Mouse (Mus musculus): ENCODE results near the gene Tgfbr3. TPM values are rescaled to one million over a fixed set of nuclear protein-coding genes. Genes with fewer than 3 reads are reported as not detected.
A peak's percentile ranks its signal among the peaks of the same experiment; 100 is the strongest.

Tgfbr3 gene
- polyA plus RNA-seq, 1 experiment from 2014 or later: 10.5 TPM

DNA sequence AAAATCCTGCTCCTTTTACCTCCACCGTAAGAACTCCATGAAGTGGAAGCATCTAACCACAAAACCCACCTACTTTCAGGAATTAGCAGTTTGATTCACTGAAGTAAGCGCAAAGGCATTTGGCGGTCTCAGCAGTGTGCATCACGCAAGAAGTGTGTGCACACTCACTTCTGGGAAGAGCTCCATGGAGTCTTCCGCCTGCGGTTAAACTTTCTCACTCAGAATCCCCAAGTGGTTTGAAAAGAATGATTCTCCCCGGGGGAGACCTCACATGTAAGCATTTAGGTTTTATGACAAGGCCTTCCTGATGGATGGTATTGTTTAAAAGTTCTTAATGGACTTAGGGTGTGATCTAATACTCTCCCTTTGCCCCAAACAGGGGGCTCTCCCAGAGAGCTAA lies 164.9 kb downstream of the Tgfbr3 start:
- 69% methylated on average over 7 of the region's 7 CpGs for WGBS

DNA sequence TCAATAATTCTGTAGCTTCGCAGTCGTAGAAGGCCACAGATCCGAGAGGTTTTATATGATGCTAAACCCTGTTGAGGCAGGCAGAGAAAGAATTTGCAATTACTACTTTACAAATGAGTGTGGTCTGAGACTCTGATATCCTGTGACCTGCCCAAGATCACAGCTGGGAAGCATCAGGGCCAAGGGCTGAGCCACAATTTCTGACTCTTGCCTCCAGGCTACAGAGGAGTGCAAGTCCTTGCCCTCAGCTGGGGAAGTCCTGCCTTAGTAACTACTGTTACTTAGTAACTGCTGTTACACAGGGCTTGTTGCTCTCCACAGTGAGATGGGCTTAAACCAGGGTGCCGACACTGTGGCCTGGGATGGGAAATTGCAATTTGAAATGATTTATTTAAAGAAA lies 166.8 kb downstream of the Tgfbr3 start:
- Histone ChIP-seq H3K9me3 (replicated peaks; ENCODE audit: control insufficient read depth, low read length) (no peaks in the 10 kb centered on the region), H3K36me3 (replicated peaks; ENCODE audit: control insufficient read depth, insufficient read depth, low read depth, low read length) (no peaks in the 10 kb centered on the region), H3K4me1 (ENCODE audit: control insufficient read depth, insufficient read depth, low read length) (no peaks in the 10 kb centered on the region), H3K9ac (replicated peaks; ENCODE audit: low read length) (no peak overlapping the region), H3K4me2 (ENCODE audit: low read depth, low read length) (no peak overlapping the region), H3K27ac (replicated peaks; ENCODE audit: low read depth, low read length) (no peak overlapping the region), H3K27me3 (ENCODE audit: control insufficient read depth, insufficient read depth, low read length) (no peaks in the 10 kb centered on the region), H3K4me3 (ENCODE audit: low read depth, low read length) (no peak overlapping the region)
- ATAC-seq (replicated peaks; ENCODE audit: insufficient number of reproducible peaks, low FRiP score, low TSS enrichment, low read depth) (no peak), DNase-seq (ENCODE audit: low spot score) (peak; percentile 66)
- WGBS: 56% methylated on average over 4 of the region's 4 CpGs

More for the DNA sequence above, 164.9 kb downstream of the Tgfbr3 start:
- no peak overlapping the region for H3K27ac ChIP-seq (replicated peaks; ENCODE audit: low read depth, low read length)
- DNase-seq (ENCODE audit: low spot score): no peak
- no peaks in the 10 kb centered on the region for H3K9me3 ChIP-seq (replicated peaks; ENCODE audit: control insufficient read depth, low read length)
- no peaks in the 10 kb centered on the region for H3K36me3 ChIP-seq (replicated peaks; ENCODE audit: control insufficient read depth, insufficient read depth, low read depth, low read length)
- no peak for ATAC-seq (replicated peaks; ENCODE audit: insufficient number of reproducible peaks, low FRiP score, low TSS enrichment, low read depth)
- no peaks in the 10 kb centered on the region for H3K4me1 ChIP-seq (ENCODE audit: control insufficient read depth, insufficient read depth, low read length)
- H3K27me3 ChIP-seq (ENCODE audit: control insufficient read depth, insufficient read depth, low read length): no peaks in the 10 kb centered on the region
- H3K4me3 ChIP-seq (ENCODE audit: low read depth, low read length): no peak overlapping the region
- no peak overlapping the region for H3K4me2 ChIP-seq (ENCODE audit: low read depth, low read length)
- no peak overlapping the region for H3K9ac ChIP-seq (replicated peaks; ENCODE audit: low read length)

DNA sequence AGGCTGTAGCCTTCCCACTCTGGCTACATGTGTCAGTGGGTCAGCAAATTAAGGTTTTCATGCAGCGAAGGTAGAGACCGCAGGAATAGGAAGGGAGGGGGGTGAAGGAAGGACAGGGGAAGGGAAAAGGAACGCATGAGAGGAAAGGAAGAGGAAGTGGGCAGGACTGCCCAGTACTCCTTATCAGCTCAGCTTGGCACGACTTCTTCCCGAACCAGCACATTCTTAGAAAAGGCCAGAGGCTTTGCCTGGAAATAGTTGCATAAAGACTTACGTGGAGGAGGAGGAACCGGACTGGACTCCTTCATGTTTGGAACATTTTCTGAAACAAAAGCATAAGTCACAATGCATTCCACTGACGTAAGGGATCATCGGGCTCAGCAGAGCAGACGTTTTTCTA lies 168.3 kb downstream of the Tgfbr3 start:
- DNase-seq (ENCODE audit: low spot score): no peak
- no peak for ATAC-seq (replicated peaks; ENCODE audit: insufficient number of reproducible peaks, low FRiP score, low TSS enrichment, low read depth)
- Histone ChIP-seq H3K27me3 (ENCODE audit: control insufficient read depth, insufficient read depth, low read length) (no peaks in the 10 kb centered on the region), H3K4me2 (ENCODE audit: low read depth, low read length) (no peak overlapping the region), H3K36me3 (replicated peaks; ENCODE audit: control insufficient read depth, insufficient read depth, low read depth, low read length) (no peaks in the 10 kb centered on the region), H3K4me1 (ENCODE audit: control insufficient read depth, insufficient read depth, low read length) (no peaks in the 10 kb centered on the region), H3K27ac (replicated peaks; ENCODE audit: low read depth, low read length) (no peak overlapping the region), H3K4me3 (ENCODE audit: low read depth, low read length) (no peak overlapping the region), H3K9ac (replicated peaks; ENCODE audit: low read length) (no peak overlapping the region), H3K9me3 (replicated peaks; ENCODE audit: control insufficient read depth, low read length) (no peaks in the 10 kb centered on the region)
- WGBS: 73% methylated on average over 10 of the region's 10 CpGs

DNA sequence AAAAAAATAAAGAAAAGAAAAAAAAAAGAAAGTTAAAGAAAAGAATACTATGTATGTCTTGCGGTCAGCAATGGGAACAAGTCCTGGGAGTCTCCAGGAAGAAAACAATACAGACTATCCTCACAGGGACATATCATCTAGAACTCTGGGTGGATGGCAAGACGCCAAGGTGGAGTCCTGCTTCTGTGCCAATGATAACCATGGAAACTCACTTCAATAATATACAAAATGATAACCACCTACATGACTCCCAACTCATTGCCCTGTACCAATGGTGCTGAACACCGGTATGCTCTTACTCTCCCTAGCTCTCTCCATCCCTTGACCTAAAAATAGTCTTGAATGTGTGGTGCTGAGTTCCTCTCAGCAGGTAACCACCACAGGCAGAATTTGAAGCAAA lies 168.8 kb downstream of the Tgfbr3 start:
- Histone ChIP-seq H3K27ac (replicated peaks; ENCODE audit: low read depth, low read length) (no peak overlapping the region), H3K36me3 (replicated peaks; ENCODE audit: control insufficient read depth, insufficient read depth, low read depth, low read length) (no peaks in the 10 kb centered on the region)

DNA sequence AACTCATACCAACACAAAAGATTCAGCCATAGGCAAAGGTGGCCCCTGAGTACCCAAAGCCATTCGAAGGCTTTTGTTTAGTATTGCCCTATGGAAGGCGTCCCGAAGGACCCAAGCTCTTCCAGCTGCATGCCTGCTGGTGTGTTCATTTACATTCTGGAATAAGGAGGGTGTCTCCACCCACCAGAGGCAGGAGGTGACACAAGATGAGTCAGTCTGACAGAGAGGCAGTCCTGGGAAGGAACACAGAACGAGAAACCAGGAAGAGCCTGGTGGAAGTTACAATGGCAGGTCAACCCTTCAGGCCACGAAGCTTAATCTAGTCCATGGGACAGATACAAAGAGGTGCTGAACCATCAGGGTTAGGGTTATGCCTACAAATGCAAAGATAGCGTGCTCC lies 169.5 kb downstream of the Tgfbr3 start:
- ATAC-seq (replicated peaks; ENCODE audit: insufficient number of reproducible peaks, low FRiP score, low TSS enrichment, low read depth) (no peak), DNase-seq (ENCODE audit: low spot score) (no peak)
- Histone ChIP-seq H3K9ac (replicated peaks; ENCODE audit: low read length) (no peak overlapping the region), H3K27me3 (ENCODE audit: control insufficient read depth, insufficient read depth, low read length) (no peaks in the 10 kb centered on the region), H3K4me3 (ENCODE audit: low read depth, low read length) (no peak overlapping the region), H3K4me1 (ENCODE audit: control insufficient read depth, insufficient read depth, low read length) (no peaks in the 10 kb centered on the region), H3K9me3 (replicated peaks; ENCODE audit: control insufficient read depth, low read length) (no peaks in the 10 kb centered on the region), H3K4me2 (ENCODE audit: low read depth, low read length) (no peak overlapping the region), H3K27ac (replicated peaks; ENCODE audit: low read depth, low read length) (no peak overlapping the region), H3K36me3 (replicated peaks; ENCODE audit: control insufficient read depth, insufficient read depth, low read depth, low read length) (no peaks in the 10 kb centered on the region)
- WGBS: 61% methylated on average over 6 of the region's 6 CpGs

More for the DNA sequence above, 168.8 kb downstream of the Tgfbr3 start:
- Histone ChIP-seq H3K4me2 (ENCODE audit: low read depth, low read length) (no peak overlapping the region), H3K4me3 (ENCODE audit: low read depth, low read length) (no peak overlapping the region), H3K4me1 (ENCODE audit: control insufficient read depth, insufficient read depth, low read length) (no peaks in the 10 kb centered on the region), H3K27me3 (ENCODE audit: control insufficient read depth, insufficient read depth, low read length) (no peaks in the 10 kb centered on the region), H3K9me3 (replicated peaks; ENCODE audit: control insufficient read depth, low read length) (no peaks in the 10 kb centered on the region), H3K9ac (replicated peaks; ENCODE audit: low read length) (no peak overlapping the region)
- 87% methylated on average over 3 of the region's 3 CpGs for WGBS
- DNase-seq (ENCODE audit: low spot score) (no peak), ATAC-seq (replicated peaks; ENCODE audit: insufficient number of reproducible peaks, low FRiP score, low TSS enrichment, low read depth) (no peak)

DNA sequence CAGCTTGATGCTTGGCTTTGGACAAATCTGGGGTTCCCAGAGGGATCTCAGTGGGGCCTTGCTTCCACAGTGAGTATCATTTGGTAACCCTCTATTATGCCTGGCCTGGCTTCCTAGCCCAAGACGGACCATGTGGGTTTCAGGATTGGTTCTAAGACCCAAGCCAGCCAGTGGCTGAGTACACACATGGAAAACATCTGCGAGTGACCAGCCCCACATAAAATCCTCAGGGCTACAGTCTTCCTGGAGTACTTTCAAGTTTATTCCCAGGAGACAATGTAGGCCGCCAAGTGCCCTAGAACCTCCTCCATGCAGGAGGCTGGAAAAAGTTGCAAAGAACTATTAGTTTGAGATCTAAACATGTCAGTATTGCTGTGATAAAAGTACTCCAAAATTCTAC lies 172.6 kb downstream of the Tgfbr3 start:
- H3K36me3 ChIP-seq (replicated peaks; ENCODE audit: control insufficient read depth, insufficient read depth, low read depth, low read length): no peaks in the 10 kb centered on the region
- H3K4me3 ChIP-seq (ENCODE audit: low read depth, low read length): no peak overlapping the region
- no peak for ATAC-seq (replicated peaks; ENCODE audit: insufficient number of reproducible peaks, low FRiP score, low TSS enrichment, low read depth)
- no peaks in the 10 kb centered on the region for H3K9me3 ChIP-seq (replicated peaks; ENCODE audit: control insufficient read depth, low read length)
- no peaks in the 10 kb centered on the region for H3K4me1 ChIP-seq (ENCODE audit: control insufficient read depth, insufficient read depth, low read length)
- H3K27ac ChIP-seq (replicated peaks; ENCODE audit: low read depth, low read length): no peak overlapping the region
- H3K9ac ChIP-seq (replicated peaks; ENCODE audit: low read length): no peak overlapping the region
- DNase-seq (ENCODE audit: low spot score): no peak
- 71% methylated on average over 3 of the region's 3 CpGs for WGBS
- no peak overlapping the region for H3K4me2 ChIP-seq (ENCODE audit: low read depth, low read length)
- H3K27me3 ChIP-seq (ENCODE audit: control insufficient read depth, insufficient read depth, low read length): no peaks in the 10 kb centered on the region

DNA sequence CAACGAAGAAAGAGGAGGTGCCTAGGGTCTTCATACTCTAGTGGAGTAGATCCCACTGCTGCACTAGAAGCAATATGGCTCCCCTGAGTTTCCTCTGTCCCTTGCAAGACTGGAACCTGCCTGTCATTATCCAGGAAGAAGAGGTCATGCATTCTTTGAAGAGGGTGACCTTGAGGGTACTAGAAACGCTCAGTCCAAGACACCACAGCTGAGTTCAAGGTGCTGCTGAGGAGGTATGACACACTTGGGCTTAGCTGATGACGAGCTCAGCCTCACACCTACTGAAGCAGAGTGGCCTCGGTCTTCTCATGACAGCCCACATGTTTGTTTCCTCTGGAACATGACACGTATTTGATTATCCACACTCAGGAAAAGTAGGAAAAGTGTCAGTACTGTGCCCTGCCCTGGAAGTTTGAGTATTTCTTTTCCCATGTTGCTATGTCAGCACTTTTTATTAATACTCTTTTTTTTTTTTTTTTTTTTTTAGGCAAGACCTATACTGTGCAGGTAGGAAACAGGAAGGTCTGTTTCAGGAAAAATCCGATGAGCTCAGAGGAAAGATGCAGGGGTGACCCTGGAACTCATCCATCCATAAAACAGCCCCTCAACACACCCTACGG lies 176.7 kb downstream of the Tgfbr3 start:
- ATAC-seq (replicated peaks; ENCODE audit: insufficient number of reproducible peaks, low FRiP score, low TSS enrichment, low read depth) (no peak), DNase-seq (ENCODE audit: low spot score) (no peak)
- no peaks in the 10 kb centered on the region for H3K27me3 ChIP-seq (ENCODE audit: control insufficient read depth, insufficient read depth, low read length)
- no peak overlapping the region for H3K4me3 ChIP-seq (ENCODE audit: low read depth, low read length)
- 68% methylated on average over 7 of the region's 7 CpGs for WGBS
- H3K4me2 ChIP-seq (ENCODE audit: low read depth, low read length): no peak overlapping the region
- H3K4me1 ChIP-seq (ENCODE audit: control insufficient read depth, insufficient read depth, low read length): peaks cover 16% of the 10 kb centered on the region
- H3K9me3 ChIP-seq (replicated peaks; ENCODE audit: control insufficient read depth, low read length): no peaks in the 10 kb centered on the region
- no peak overlapping the region for H3K9ac ChIP-seq (replicated peaks; ENCODE audit: low read length)
- no peaks in the 10 kb centered on the region for H3K36me3 ChIP-seq (replicated peaks; ENCODE audit: control insufficient read depth, insufficient read depth, low read depth, low read length)
- no peak overlapping the region for H3K27ac ChIP-seq (replicated peaks; ENCODE audit: low read depth, low read length)

DNA sequence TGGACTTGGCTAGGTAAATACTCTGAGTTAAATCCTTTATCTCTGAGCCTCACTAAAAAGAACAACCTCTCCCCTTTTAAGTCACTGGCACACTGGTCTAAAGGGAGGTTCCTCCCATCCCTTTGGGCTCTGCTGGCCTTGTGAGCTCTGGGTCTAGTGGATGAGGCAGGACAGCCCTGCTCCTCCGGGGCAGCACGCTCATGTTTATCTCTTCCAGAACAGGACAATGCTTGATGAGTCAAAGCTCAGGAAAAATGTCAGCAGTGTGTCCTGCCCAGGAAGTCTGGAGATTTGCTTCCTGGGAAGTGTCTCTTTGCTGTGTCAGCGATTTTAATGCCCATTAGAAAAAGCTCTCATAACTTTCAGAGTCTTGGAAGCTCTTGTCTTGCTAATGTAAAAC lies 177.6 kb downstream of the Tgfbr3 start:
- Histone ChIP-seq H3K9ac (replicated peaks; ENCODE audit: low read length) (no peak overlapping the region), H3K4me2 (ENCODE audit: low read depth, low read length) (no peak overlapping the region), H3K36me3 (replicated peaks; ENCODE audit: control insufficient read depth, insufficient read depth, low read depth, low read length) (no peaks in the 10 kb centered on the region), H3K4me3 (ENCODE audit: low read depth, low read length) (no peak overlapping the region), H3K27me3 (ENCODE audit: control insufficient read depth, insufficient read depth, low read length) (no peaks in the 10 kb centered on the region), H3K4me1 (ENCODE audit: control insufficient read depth, insufficient read depth, low read length) (peaks cover 16% of the 10 kb centered on the region), H3K27ac (replicated peaks; ENCODE audit: low read depth, low read length) (no peak overlapping the region; the same call in 1 of the 2 replicates), H3K9me3 (replicated peaks; ENCODE audit: control insufficient read depth, low read length) (no peaks in the 10 kb centered on the region)
- 53% methylated on average over 3 of the region's 3 CpGs for WGBS
- ATAC-seq (replicated peaks; ENCODE audit: insufficient number of reproducible peaks, low FRiP score, low TSS enrichment, low read depth) (no peak), DNase-seq (ENCODE audit: low spot score) (no peak)

Data from embryonic facial prominence, embryonic 11.5 days (tissue).